Mouse (Mus musculus) layer of hippocampus, postnatal 14 days (tissue): ENCODE measurements around the gene Tmem208. TPM values are rescaled to one million over a fixed set of nuclear protein-coding genes. Genes with fewer than 3 reads are reported as not detected.
A peak's percentile ranks its signal among the peaks of the same experiment; 100 is the strongest.
"Not testable (repeated sequence)": the region's sequence is repeated elsewhere in the genome, so short reads cannot be mapped to it uniquely, and the experiment has no call there.

ENCODE experiments used
- DNase-seq, 2 experiments: peaks; one replicate each; pipeline ENCODE4 v3.0.0; 2021 to 2022; ENCODE audit warnings: low spot score in 2 of 2, mixed read lengths in 1 of 2
- long read RNA-seq, 2 experiments: library from polyadenylated mRNA; stranded (forward); transcript quantifications; one replicate each; pipeline ENCODE4 v2.0.0; 2021
- total RNA-seq, 2 experiments: library from RNA; stranded (reverse); gene quantifications; 2 replicates each; pipeline ENCODE4 v1.2.3; 2021

Gene Tmem208
- 10 to 100 TPM; 41.3 to 45.8 TPM for total RNA-seq
- long read RNA-seq, experiment 1, transcript Tmem208-204 (5 exons, 895 nt) = minor isoform, 6 of 22 reads
- long read RNA-seq, experiment 1, transcript Tmem208-201 (6 exons, 785 nt) = major isoform, 7 of 22 reads
- long read RNA-seq, experiment 1, partial matches to known transcripts = 3 of 22 reads
- long read RNA-seq, experiment 1, other reads (novel, unspliced or antisense) = 5 of 22 reads
- long read RNA-seq, experiment 2, transcript Tmem208-205 (6 exons, 801 nt) = minor isoform, 7 of 60 reads
- long read RNA-seq, experiment 2, transcript Tmem208-201 (6 exons, 785 nt) = major isoform, 32 of 60 reads
- long read RNA-seq, experiment 2, transcript Tmem208-204 (5 exons, 895 nt) = minor isoform, 9 of 60 reads
- long read RNA-seq, experiment 2, partial matches to known transcripts = 7 of 60 reads
- long read RNA-seq, experiment 2, other reads (novel, unspliced or antisense) = 5 of 60 reads

- DNase-seq = peak; percentile 96 to 98
Observed at GRCm38 (mm10) chr8:105326141-105326672, at the start of gene Tmem208, which contains the start of gene Lrrc29. Gene Tmem208 (plus strand): TSS chr8:105326354. Gene Lrrc29 (minus strand): TSS chr8:105326278.

GRCm38 (mm10) chr8:105278911-105279334, 47.2 kb upstream of the Tmem208 start:
- peak; percentile 78 to 87 for DNase-seq

- no peak for DNase-seq
Observed at GRCm38 (mm10) chr8:105280567-105280966, 45.6 kb upstream of the Tmem208 start.

GRCm38 (mm10) chr8:105281821-105282220, 44.3 kb upstream of the Tmem208 start:
- DNase-seq = no peak

GRCm38 (mm10) chr8:105282239-105282638, 43.9 kb upstream of the Tmem208 start:
- no peak for DNase-seq

GRCm38 (mm10) chr8:105283074-105283473, 43.1 kb upstream of the Tmem208 start:
- no peak for DNase-seq

GRCm38 (mm10) chr8:105285514-105285913, 40.6 kb upstream of the Tmem208 start:
- DNase-seq = no peak

- DNase-seq = no peak
Observed at GRCm38 (mm10) chr8:105286907-105287306, 39.2 kb upstream of the Tmem208 start.

- DNase-seq = no peak
Observed at GRCm38 (mm10) chr8:105288231-105288630, 37.9 kb upstream of the Tmem208 start.

- DNase-seq = peak; percentile 96 to 97
Observed at GRCm38 (mm10) chr8:105288958-105289732, 37.0 kb upstream of the Tmem208 start.

GRCm38 (mm10) chr8:105289805-105290460, 36.2 kb upstream of the Tmem208 start, which contains the start of gene 4931428F04Rik:
Gene 4931428F04Rik (minus strand): TSS chr8:105289864.
- DNase-seq = peak in 1 of 2 experiments; percentile 43

GRCm38 (mm10) chr8:105290554-105291314, 35.4 kb upstream of the Tmem208 start:
- peak; percentile 78 to 81 for DNase-seq

- DNase-seq = not testable (repeated sequence)
Observed at GRCm38 (mm10) chr8:105291364-105291763, 34.8 kb upstream of the Tmem208 start.

GRCm38 (mm10) chr8:105291802-105292201, 34.4 kb upstream of the Tmem208 start:
- DNase-seq = not testable (repeated sequence)

- no peak for DNase-seq
Observed at GRCm38 (mm10) chr8:105292471-105292870, 33.7 kb upstream of the Tmem208 start.

- no peak for DNase-seq
Observed at GRCm38 (mm10) chr8:105293405-105293804, 32.7 kb upstream of the Tmem208 start.

GRCm38 (mm10) chr8:105294776-105295175, 31.4 kb upstream of the Tmem208 start:
- no peak for DNase-seq

- no peak for DNase-seq
Observed at GRCm38 (mm10) chr8:105295256-105295655, 30.9 kb upstream of the Tmem208 start.

- DNase-seq = no peak
Observed at GRCm38 (mm10) chr8:105295895-105296573, 30.1 kb upstream of the Tmem208 start, which contains the start of gene Exoc3l. Gene Exoc3l (minus strand): TSS chr8:105296101.
